Mouse (Mus musculus): Measurements from ENCODE around the gene Lgmn.

GRCm38 (mm10) chr12:102355784-102356183 is 83.8 kb downstream of the Lgmn start:
- TF ChIP-seq CTCF (IDR thresholded peaks at IDR 0.05; ENCODE audit: low read depth): no peak
- no peak for TF ChIP-seq EP300 (IDR thresholded peaks at IDR 0.05; ENCODE audit: low read depth)
